Mouse (Mus musculus): Measurements from ENCODE around the gene Antxrl.

DNA sequence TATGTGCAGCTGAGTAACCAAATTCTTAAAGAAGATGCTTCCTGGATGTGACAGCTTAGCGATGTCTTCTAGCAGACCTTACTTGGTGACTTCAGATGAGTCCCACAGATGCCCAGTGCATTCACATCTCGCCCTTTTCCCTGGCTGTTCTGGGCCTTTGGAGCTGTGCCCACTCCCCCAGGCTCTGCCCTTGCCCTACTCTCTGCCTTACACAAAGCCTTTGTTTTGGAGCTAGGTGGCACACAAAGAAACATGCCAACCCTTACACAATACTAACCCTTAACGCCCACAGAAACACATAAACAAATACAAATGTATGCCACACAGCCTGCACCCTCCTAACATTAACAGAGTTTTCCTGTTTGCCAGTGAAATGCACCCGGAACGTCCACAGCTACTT, 43.7 kb downstream of the Antxrl start:
- TF ChIP-seq CTCF (IDR thresholded peaks at IDR 0.05; ENCODE audit: borderline replicate concordance, insufficient read depth, low read length) (no peak), POLR2A (IDR thresholded peaks at IDR 0.05; ENCODE audit: low read depth, low read length) (no peak)
